Mouse (Mus musculus) stomach, embryonic 14.5 days (tissue): Measurements from ENCODE around the gene Akap6. TPM values are rescaled to one million over a fixed set of nuclear protein-coding genes. Genes with fewer than 3 reads are reported as not detected.

Experiments
- ATAC-seq: fragments of 200-750 bp; cut with Nextera tagmentation; 2 replicates; pipeline ENCODE4 v1.8.0; 2017; ENCODE audit warnings: low read depth, moderate TSS enrichment; ENCODE audit not compliant: insufficient number of reproducible peaks, insufficient read depth, low FRiP score
- H3K27ac ChIP-seq: fragments of 300-500 bp; sonication (generic); 2 replicates; pipeline ENCODE4 v1.5.1; 2014; ENCODE audit warnings: mild to moderate bottlenecking, low read length, moderate library complexity, mixed read lengths
- H3K27me3 ChIP-seq: fragments of 300-500 bp; sonication (generic); 2 replicates; pipeline ENCODE4 v1.6.1; 2014; ENCODE audit warnings: low read length, control low read depth, mixed read lengths; ENCODE audit not compliant: control insufficient read depth, insufficient read depth
- H3K36me3 ChIP-seq: fragments of 300-500 bp; sonication (generic); 2 replicates; pipeline ENCODE4 v1.6.1; 2014; ENCODE audit warnings: mild to moderate bottlenecking, control low read depth, low read length, moderate library complexity, mixed read lengths; ENCODE audit not compliant: control insufficient read depth, insufficient read depth
- H3K4me1 ChIP-seq: fragments of 300-500 bp; sonication (generic); 2 replicates; pipeline ENCODE4 v1.6.1; 2014; ENCODE audit warnings: low read length, control low read depth, mixed read lengths; ENCODE audit not compliant: control insufficient read depth, insufficient read depth
- H3K4me2 ChIP-seq: fragments of 300-500 bp; sonication (generic); replicated peaks from 2 replicates; pipeline ENCODE4 v1.6.1; 2014; ENCODE audit warnings: low read depth, low read length, control low read depth
- H3K4me3 ChIP-seq: fragments of 300-500 bp; sonication (generic); 2 replicates; pipeline ENCODE4 v1.5.1; 2014; ENCODE audit warnings: low read depth, low read length, control low read depth
- H3K9ac ChIP-seq: fragments of 300-500 bp; sonication (generic); replicated peaks from 2 replicates; pipeline ENCODE4 v1.6.1; 2014; ENCODE audit warnings: low read depth, mild to moderate bottlenecking, control low read depth, low read length, moderate library complexity, mixed read lengths
- H3K9me3 ChIP-seq: fragments of 300-500 bp; sonication (generic); 2 replicates; pipeline ENCODE4 v1.6.1; 2016; ENCODE audit warnings: low read depth, low read length, control low read depth; ENCODE audit not compliant: control insufficient read depth
- WGBS: fragments of 180-500 bp; shearing (Covaris S2); extraction: QIAGEN DNeasy Blood & Tissue Kit; methylation state at CpG from one replicate; pipeline ENCODE4 v1.1.7; 2014; 5-methylcytosine and 5-hydroxymethylcytosine counted together
- polyA plus RNA-seq: library from polyadenylated mRNA; unstranded; fragments of >200 nt; fragmentation: Nextera tagmentation; extraction: Ambion mirVana; gene quantifications from 2 replicates; pipeline ENCODE4 v1.2.1, GENCODE M21; 2014

The Akap6 gene
- polyA plus RNA-seq, 1 experiment from 2014 or later, result 2.7 TPM

DNA sequence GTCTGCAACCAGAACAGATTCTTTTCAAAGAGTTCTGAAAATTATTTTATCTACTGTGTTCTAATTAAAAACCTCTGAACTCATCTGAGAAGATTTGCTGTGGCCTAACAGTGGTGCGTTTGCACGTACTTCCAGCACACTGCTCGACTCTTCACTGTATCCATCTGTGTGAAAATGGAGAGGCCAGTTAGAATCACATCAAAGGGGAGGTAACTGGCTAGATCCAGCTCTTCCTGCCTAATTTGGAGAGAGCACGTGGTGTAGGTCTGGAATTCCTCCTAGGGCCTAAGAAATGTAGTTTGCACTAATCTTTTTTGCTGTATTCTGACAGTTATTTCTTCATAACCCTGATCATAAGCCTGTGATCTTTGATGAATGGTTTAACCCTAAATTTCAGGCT, 446.3 kb downstream of the Akap6 start:
- Histone ChIP-seq H3K4me3 (no peak overlapping the region), H3K4me1 (no peaks in the 10 kb centered on the region), H3K9me3 (no peaks in the 10 kb centered on the region), H3K4me2 (no peak overlapping the region), H3K27me3 (no peaks in the 10 kb centered on the region), H3K9ac (no peak overlapping the region), H3K27ac (no peak overlapping the region), H3K36me3 (no peaks in the 10 kb centered on the region)
- no peak for ATAC-seq
- 37% methylated on average over 4 of the region's 4 CpGs for WGBS

GRCm38 (mm10) chr12:53146460-53147050, 447.4 kb downstream of the Akap6 start:
- Histone ChIP-seq H3K4me2 (no peak overlapping the region), H3K4me3 (no peak overlapping the region), H3K9me3 (no peaks in the 10 kb centered on the region), H3K9ac (no peak overlapping the region), H3K27me3 (no peaks in the 10 kb centered on the region), H3K27ac (no peak overlapping the region), H3K4me1 (no peaks in the 10 kb centered on the region), H3K36me3 (no peaks in the 10 kb centered on the region)
- 35% methylated on average over 11 of the region's 11 CpGs for WGBS
- ATAC-seq, result no peak

- Histone ChIP-seq H3K9me3 (no peaks in the 10 kb centered on the region), H3K4me3 (no peak overlapping the region), H3K4me2 (no peak overlapping the region), H3K27me3 (no peaks in the 10 kb centered on the region), H3K27ac (no peak overlapping the region), H3K4me1 (no peaks in the 10 kb centered on the region), H3K36me3 (no peaks in the 10 kb centered on the region), H3K9ac (no peak overlapping the region)
- 80% methylated on average over 11 of the region's 11 CpGs for WGBS
- ATAC-seq, result no peak
Observed at GRCm38 (mm10) chr12:53147696-53148095, 448.5 kb downstream of the Akap6 start.

GRCm38 (mm10) chr12:53168189-53169003, 469.2 kb downstream of the Akap6 start:
- WGBS, result 90% methylated on average over 8 of the region's 8 CpGs
- no peak overlapping the region for H3K27ac ChIP-seq
- H3K9me3 ChIP-seq, result no peaks in the 10 kb centered on the region
- no peak for ATAC-seq
- H3K4me2 ChIP-seq, result no peak overlapping the region
- no peaks in the 10 kb centered on the region for H3K36me3 ChIP-seq
- H3K4me1 ChIP-seq, result no peaks in the 10 kb centered on the region
- H3K4me3 ChIP-seq, result no peak overlapping the region
- H3K27me3 ChIP-seq, result no peaks in the 10 kb centered on the region
- no peak overlapping the region for H3K9ac ChIP-seq

- no peak overlapping the region for H3K9ac ChIP-seq
- no peak overlapping the region for H3K4me3 ChIP-seq
- H3K9me3 ChIP-seq, result no peaks in the 10 kb centered on the region
- WGBS, result 85% methylated on average over 7 of the region's 7 CpGs
- H3K27me3 ChIP-seq, result no peaks in the 10 kb centered on the region
- no peak overlapping the region for H3K27ac ChIP-seq
- ATAC-seq, result no peak
- no peak overlapping the region for H3K4me2 ChIP-seq
- H3K36me3 ChIP-seq, result no peaks in the 10 kb centered on the region
- H3K4me1 ChIP-seq, result no peaks in the 10 kb centered on the region
Observed at GRCm38 (mm10) chr12:53191435-53191834, 492.3 kb downstream of the Akap6 start.

- Histone ChIP-seq H3K4me2 (no peak overlapping the region), H3K4me1 (no peaks in the 10 kb centered on the region), H3K9me3 (no peaks in the 10 kb centered on the region), H3K4me3 (no peak overlapping the region), H3K36me3 (no peaks in the 10 kb centered on the region), H3K9ac (no peak overlapping the region), H3K27me3 (no peaks in the 10 kb centered on the region), H3K27ac (no peak overlapping the region)
- ATAC-seq, result no peak
- WGBS, result 86% methylated on average over 5 of the region's 5 CpGs
Observed at GRCm38 (mm10) chr12:53193664-53194063, 494.5 kb downstream of the Akap6 start.

Other genes starting within 250 kb of the Akap6 start
- gene Arhgap5, start 195.4 kb upstream of the Akap6 start, polyA plus RNA-seq, result 58.0 and 62.8 TPM in 2 replicates